Mouse (Mus musculus) hindbrain, embryonic 16.5 days (tissue): ENCODE data around the gene Gabbr1. TPM values are rescaled to one million over a fixed set of nuclear protein-coding genes. Genes with fewer than 3 reads are reported as not detected.
"Not testable (repeated sequence)": the region's sequence is repeated elsewhere in the genome, so short reads cannot be mapped to it uniquely, and the experiment has no call there.

Source experiments
- ATAC-seq: fragments of 200-750 bp; cut with Nextera tagmentation; 2 replicates; pipeline ENCODE4 v1.8.0; 2017; ENCODE audit warnings: moderate TSS enrichment, moderate library complexity
- H3K27ac ChIP-seq: fragments of 300-500 bp; sonication (generic); 2 replicates; pipeline ENCODE4 v1.5.1; 2014; ENCODE audit warnings: low read depth, mild to moderate bottlenecking, control low read depth, low read length, moderate library complexity
- H3K27me3 ChIP-seq: fragments of 300-500 bp; sonication (generic); replicated peaks from 2 replicates; pipeline ENCODE4 v1.6.1; 2014; ENCODE audit warnings: low read length; ENCODE audit not compliant: control insufficient read depth, insufficient read depth
- H3K36me3 ChIP-seq: fragments of 300-500 bp; sonication (generic); 2 replicates; pipeline ENCODE4 v1.6.1; 2014; ENCODE audit warnings: mild to moderate bottlenecking, low read length, moderate library complexity, mixed read lengths; ENCODE audit not compliant: control insufficient read depth, insufficient read depth
- H3K4me1 ChIP-seq: fragments of 300-500 bp; sonication (generic); 2 replicates; pipeline ENCODE4 v1.6.1; 2014; ENCODE audit warnings: low read depth, low read length; ENCODE audit not compliant: control insufficient read depth, insufficient read depth
- H3K4me2 ChIP-seq: fragments of 300-500 bp; sonication (generic); 2 replicates; pipeline ENCODE4 v1.6.1; 2014; ENCODE audit warnings: mild to moderate bottlenecking, low read length, control low read depth, moderate library complexity
- H3K4me3 ChIP-seq: fragments of 300-500 bp; sonication (generic); 2 replicates; pipeline ENCODE4 v1.5.1; 2014; ENCODE audit warnings: mild to moderate bottlenecking, low read length, control low read depth, moderate library complexity
- H3K9ac ChIP-seq: fragments of 300-500 bp; sonication (generic); 2 replicates; pipeline ENCODE4 v1.6.1; 2014; ENCODE audit warnings: low read depth, mild to moderate bottlenecking, control low read depth, low read length, moderate library complexity
- H3K9me3 ChIP-seq: fragments of 300-500 bp; sonication (generic); 2 replicates; pipeline ENCODE4 v1.6.1; 2014; ENCODE audit warnings: mild to moderate bottlenecking, low read length, moderate library complexity; ENCODE audit not compliant: control insufficient read depth
- WGBS: fragments of 180-500 bp; shearing (Covaris S2); extraction: QIAGEN DNeasy Blood & Tissue Kit; methylation state at CpG from one replicate; pipeline ENCODE4 v1.1.7; 2014; 5-methylcytosine and 5-hydroxymethylcytosine counted together
- polyA plus RNA-seq: library from polyadenylated mRNA; unstranded; fragments of >200 nt; fragmentation: Nextera tagmentation; extraction: Ambion mirVana; gene quantifications from 2 replicates; pipeline ENCODE4 v1.2.1, GENCODE M21; 2015

The Gabbr1 gene
- polyA plus RNA-seq, 1 experiment from 2014 or later = 82.9 TPM

GRCm38 (mm10) chr17:37011719-37012118 is 34.0 kb upstream of the Gabbr1 start:
- Histone ChIP-seq H3K36me3 (peaks cover 21% of the 10 kb centered on the region), H3K27me3 (no peaks in the 10 kb centered on the region), H3K4me3 (no peak overlapping the region), H3K27ac (no peak overlapping the region), H3K4me2 (no peak overlapping the region), H3K9me3 (no peaks in the 10 kb centered on the region), H3K4me1 (no peaks in the 10 kb centered on the region), H3K9ac (no peak overlapping the region)
- ATAC-seq = 0 out of 2 replicates have a peak, but pooled peaks have one; percentile 48
- WGBS = 77% methylated on average over 3 of the region's 3 CpGs

DNA sequence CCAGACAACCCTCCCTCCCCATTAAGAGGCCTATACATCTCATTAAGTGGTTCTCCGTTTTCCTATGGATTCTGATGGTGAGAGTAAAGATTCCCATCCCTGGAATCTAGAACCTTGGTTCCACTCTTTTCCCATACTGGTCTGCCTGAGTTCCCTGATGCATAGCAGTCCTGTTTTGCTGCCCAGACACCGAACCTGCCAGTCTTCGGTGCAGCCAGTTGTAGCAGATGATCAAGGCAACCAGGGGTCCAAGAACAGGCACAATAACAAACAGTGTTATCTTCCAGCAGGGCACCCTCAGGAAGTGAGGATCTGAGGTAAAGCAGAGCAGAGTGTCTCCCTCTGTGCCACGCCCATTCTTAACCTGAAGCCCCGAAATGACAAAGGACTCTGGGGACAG is 33.6 kb upstream of the Gabbr1 start:
- Histone ChIP-seq H3K9ac (no peak overlapping the region), H3K27me3 (no peaks in the 10 kb centered on the region), H3K36me3 (peaks cover 21% of the 10 kb centered on the region), H3K4me3 (no peak overlapping the region), H3K4me1 (no peaks in the 10 kb centered on the region), H3K9me3 (no peaks in the 10 kb centered on the region), H3K27ac (no peak overlapping the region), H3K4me2 (no peak overlapping the region)
- peak; percentile 26; the same call in 1 of the 2 replicates for ATAC-seq
- 77% methylated on average over 5 of the region's 5 CpGs for WGBS

DNA sequence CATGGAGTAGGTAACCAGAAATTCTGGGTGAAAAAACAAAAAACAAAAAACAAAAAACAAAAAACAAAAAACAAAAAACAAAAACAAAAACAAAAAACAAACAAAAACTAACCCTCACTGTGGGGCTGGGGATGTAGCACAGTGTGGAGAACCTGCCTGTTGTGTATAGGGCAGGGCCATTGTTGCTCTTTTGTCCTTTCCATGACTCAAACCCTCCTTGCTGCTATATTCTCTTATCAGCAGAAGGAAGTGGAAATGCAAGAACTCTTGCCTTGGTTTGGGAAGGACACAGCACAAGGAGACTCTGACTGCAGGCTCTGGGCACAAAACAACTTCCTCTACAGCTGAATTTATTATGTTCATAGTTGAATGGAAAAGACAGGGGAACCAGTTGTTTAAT is 29.4 kb upstream of the Gabbr1 start:
- Histone ChIP-seq H3K9me3 (no peaks in the 10 kb centered on the region), H3K27ac (no peak overlapping the region), H3K27me3 (no peaks in the 10 kb centered on the region), H3K9ac (no peak overlapping the region), H3K4me3 (no peak overlapping the region), H3K4me2 (no peak overlapping the region), H3K4me1 (no peaks in the 10 kb centered on the region), H3K36me3 (peaks cover 3% of the 10 kb centered on the region)
- no peak for ATAC-seq

GRCm38 (mm10) chr17:37018328-37018727 is 27.4 kb upstream of the Gabbr1 start:
- Histone ChIP-seq H3K4me1 (no peaks in the 10 kb centered on the region), H3K9me3 (no peaks in the 10 kb centered on the region), H3K4me3 (no peak overlapping the region), H3K27me3 (no peaks in the 10 kb centered on the region), H3K36me3 (no peaks in the 10 kb centered on the region), H3K9ac (no peak overlapping the region), H3K27ac (no peak overlapping the region), H3K4me2 (no peak overlapping the region)
- 55% methylated on average over 3 of the region's 3 CpGs for WGBS
- no peak for ATAC-seq

DNA sequence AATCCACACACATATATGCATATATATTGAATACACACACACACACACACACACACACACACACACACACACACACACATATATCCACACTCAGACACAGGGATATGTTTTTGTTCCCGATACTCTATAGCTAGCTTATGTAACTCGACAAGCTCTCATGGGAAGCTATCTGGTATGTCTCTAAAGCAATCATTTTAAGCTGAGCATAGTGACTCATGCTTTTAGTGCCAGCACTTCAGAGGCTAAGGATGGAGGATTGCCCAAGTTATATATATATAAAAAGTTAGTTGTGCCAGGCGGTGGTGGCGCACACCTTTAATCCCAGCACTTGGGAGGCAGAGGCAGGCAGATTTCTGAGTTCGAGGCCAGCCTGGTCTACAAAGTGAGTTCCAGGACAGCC is 26.5 kb upstream of the Gabbr1 start:
- H3K27ac ChIP-seq, H3K4me2 ChIP-seq, H3K9me3 ChIP-seq, ATAC-seq, H3K4me3 ChIP-seq, H3K36me3 ChIP-seq, H3K27me3 ChIP-seq, H3K4me1 ChIP-seq, H3K9ac ChIP-seq: not testable (repeated sequence)
- WGBS = 89% methylated on average over 5 of the region's 5 CpGs

- no peak within 1 kb of the TSS for H3K27ac ChIP-seq
- 76% methylated on average over 9 of the region's 9 CpGs for WGBS
- no peaks in the 10 kb centered on the region for H3K9me3 ChIP-seq
- no peak for ATAC-seq
- H3K4me1 ChIP-seq = no peaks in the 10 kb centered on the region
- no peak within 1 kb of the TSS for H3K4me3 ChIP-seq
- H3K36me3 ChIP-seq = no peaks in the 10 kb centered on the region
- H3K27me3 ChIP-seq = no peaks in the 10 kb centered on the region
- no peak within 1 kb of the TSS for H3K9ac ChIP-seq
- no peak within 1 kb of the TSS for H3K4me2 ChIP-seq
These were observed 22.9 kb upstream of the Gabbr1 start, which contains the start of gene Mog for GRCm38 (mm10) chr17:37022628-37023576. Gene Mog (minus strand): TSS chr17:37023398.

GRCm38 (mm10) chr17:37026425-37026824 is 19.3 kb upstream of the Gabbr1 start:
- Histone ChIP-seq H3K4me3 (no peak overlapping the region), H3K27ac (no peak overlapping the region), H3K9me3 (no peaks in the 10 kb centered on the region), H3K9ac (no peak overlapping the region), H3K27me3 (no peaks in the 10 kb centered on the region), H3K4me1 (no peaks in the 10 kb centered on the region), H3K4me2 (no peak overlapping the region), H3K36me3 (no peaks in the 10 kb centered on the region)
- 65% methylated on average over 2 of the region's 2 CpGs for WGBS
- no peak for ATAC-seq

GRCm38 (mm10) chr17:37027486-37027885 is 18.3 kb upstream of the Gabbr1 start:
- Histone ChIP-seq H3K9me3 (no peaks in the 10 kb centered on the region), H3K4me2 (no peak overlapping the region), H3K4me1 (no peaks in the 10 kb centered on the region), H3K4me3 (no peak overlapping the region), H3K27me3 (no peaks in the 10 kb centered on the region), H3K36me3 (no peaks in the 10 kb centered on the region), H3K27ac (peak overlapping the region; percentile 40), H3K9ac (no peak overlapping the region)
- 94% methylated on average over 4 of the region's 4 CpGs for WGBS
- no peak for ATAC-seq

- no peaks in the 10 kb centered on the region for H3K9me3 ChIP-seq
- peak overlapping the region; percentile 43 for H3K4me3 ChIP-seq
- peak overlapping the region; percentile 61 for H3K9ac ChIP-seq
- peak overlapping the region; percentile 58 for H3K4me2 ChIP-seq
- H3K27ac ChIP-seq = peak overlapping the region; percentile 94
- H3K4me1 ChIP-seq = no peaks in the 10 kb centered on the region
- H3K36me3 ChIP-seq = no peaks in the 10 kb centered on the region
- H3K27me3 ChIP-seq = no peaks in the 10 kb centered on the region
- peak; percentile 18 for ATAC-seq
- WGBS = 5% methylated on average over 10 of the region's 10 CpGs
These were observed 17.6 kb upstream of the Gabbr1 start for GRCm38 (mm10) chr17:37028212-37028611.
